Mouse (Mus musculus) kidney, embryonic 15.5 days (tissue): ENCODE measurements at regions not wholly inside any gene's neighbourhood (a gene's known extent, or its start where the extent isn't known, plus 50 kb on each side); places are given as distances from the start of the nearest gene placed in this dataset.

ENCODE experiments used
- ATAC-seq: fragments of 200-750 bp; cut with Nextera tagmentation; replicated peaks from 2 replicates; pipeline ENCODE4 v1.8.0; 2017; ENCODE audit warnings: moderate TSS enrichment; ENCODE audit not compliant: low FRiP score
- H3K27ac ChIP-seq: fragments of 300-500 bp; sonication (generic); 2 replicates; pipeline ENCODE4 v1.5.1; 2015; ENCODE audit warnings: mild to moderate bottlenecking, inconsistent platforms
- H3K27me3 ChIP-seq: fragments of 300-500 bp; sonication (generic); 2 replicates; pipeline ENCODE4 v1.6.1; 2015; ENCODE audit warnings: inconsistent platforms
- H3K36me3 ChIP-seq: fragments of 300-500 bp; sonication (generic); 2 replicates; pipeline ENCODE4 v1.6.1; 2015; ENCODE audit warnings: inconsistent platforms
- H3K4me1 ChIP-seq: fragments of 300-500 bp; sonication (generic); 2 replicates; pipeline ENCODE4 v1.6.1; 2015; ENCODE audit warnings: inconsistent platforms
- H3K4me2 ChIP-seq: fragments of 300-500 bp; sonication (generic); 2 replicates; pipeline ENCODE4 v1.6.1; 2015; ENCODE audit warnings: moderate library complexity, mild to moderate bottlenecking, inconsistent platforms
- H3K4me3 ChIP-seq: fragments of 300-500 bp; sonication (generic); replicated peaks from 2 replicates; pipeline ENCODE4 v1.5.1; 2015; ENCODE audit warnings: mild to moderate bottlenecking, inconsistent platforms
- H3K9ac ChIP-seq: fragments of 300-500 bp; sonication (generic); 2 replicates; pipeline ENCODE4 v1.6.1; 2015; ENCODE audit warnings: mild to moderate bottlenecking, inconsistent platforms
- H3K9me3 ChIP-seq: fragments of 300-500 bp; sonication (generic); replicated peaks from 2 replicates; pipeline ENCODE4 v1.6.1; 2016; ENCODE audit warnings: inconsistent platforms
- WGBS: fragments of 180-500 bp; shearing (Covaris S2); methylation state at CpG from one replicate; pipeline ENCODE4 v1.1.7; 2015; ENCODE audit warnings: mixed read lengths; 5-methylcytosine and 5-hydroxymethylcytosine counted together

DNA sequence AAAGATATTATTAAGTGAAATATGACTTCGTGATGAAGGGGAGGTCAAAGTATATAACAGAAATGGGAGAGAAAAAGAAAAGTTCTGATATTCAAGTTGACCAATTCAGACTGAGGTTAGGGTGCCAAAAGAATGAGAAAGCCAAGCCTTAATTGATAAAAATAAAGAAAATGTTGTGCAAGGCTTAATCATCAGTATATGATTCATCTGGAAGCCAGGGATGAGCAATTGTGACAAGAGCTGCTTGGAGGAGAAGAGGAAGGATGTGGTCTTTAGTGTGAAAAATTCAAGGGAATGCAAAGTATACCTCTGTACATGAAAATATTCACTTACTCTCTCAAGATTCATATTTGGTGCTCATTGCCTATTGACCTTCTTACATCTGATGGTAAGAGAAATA lies 129.7 kb upstream of the Rasa1 start:
- H3K4me2 ChIP-seq = no peak overlapping the region
- ATAC-seq = no peak
- H3K27me3 ChIP-seq = no peaks in the 10 kb centered on the region
- H3K27ac ChIP-seq = no peak overlapping the region
- H3K9ac ChIP-seq = no peak overlapping the region
- H3K36me3 ChIP-seq = no peaks in the 10 kb centered on the region
- H3K4me1 ChIP-seq = no peaks in the 10 kb centered on the region
- H3K4me3 ChIP-seq = no peak overlapping the region
- no peaks in the 10 kb centered on the region for H3K9me3 ChIP-seq
- WGBS = 82% methylated on average over 1 of the region's 1 CpGs

DNA sequence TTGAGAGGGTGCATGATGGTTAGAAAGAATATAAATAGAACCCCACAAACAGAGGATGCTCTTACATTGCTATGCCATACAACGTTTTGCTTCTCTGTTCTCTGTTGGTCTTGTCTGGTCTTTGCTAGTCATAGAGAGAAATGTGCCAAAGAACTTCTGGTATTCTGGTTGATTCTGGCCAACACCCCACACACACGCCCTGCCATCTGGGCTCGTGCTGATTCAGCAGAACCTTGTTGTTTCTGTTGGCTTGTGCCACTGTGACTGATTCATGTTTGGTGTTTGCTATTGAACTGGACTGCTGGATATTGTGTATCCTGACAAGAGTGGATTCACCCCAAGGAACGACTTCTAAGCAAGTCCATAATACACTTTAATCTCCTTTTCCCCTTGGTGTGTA lies 126.0 kb upstream of the Rasa1 start:
- WGBS = 87% methylated on average over 4 of the region's 4 CpGs
- Histone ChIP-seq H3K4me1 (no peaks in the 10 kb centered on the region), H3K4me2 (no peak overlapping the region), H3K36me3 (no peaks in the 10 kb centered on the region), H3K9me3 (no peaks in the 10 kb centered on the region), H3K27me3 (no peaks in the 10 kb centered on the region), H3K4me3 (no peak overlapping the region), H3K27ac (no peak overlapping the region), H3K9ac (no peak overlapping the region)
- ATAC-seq = no peak

DNA sequence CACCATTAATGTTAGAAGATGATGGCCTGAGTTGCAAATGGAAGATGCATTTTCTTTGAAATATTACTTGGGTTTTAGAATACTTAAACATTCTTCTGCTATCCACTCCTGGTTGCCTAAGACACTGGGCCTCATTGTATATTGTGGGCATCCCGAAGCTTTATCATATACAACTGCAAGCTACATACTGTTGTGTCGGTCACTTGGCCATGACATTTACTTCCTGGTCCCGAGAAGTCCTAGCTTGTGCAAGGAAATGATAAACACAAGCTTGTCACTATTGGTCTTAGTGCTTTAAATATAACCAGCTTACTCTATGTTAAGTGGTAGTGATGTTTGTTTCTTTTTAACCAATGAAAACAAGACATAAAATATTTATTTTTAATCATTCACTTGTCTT lies 122.4 kb upstream of the Rasa1 start:
- no peak overlapping the region for H3K27ac ChIP-seq
- H3K9me3 ChIP-seq = no peaks in the 10 kb centered on the region
- H3K4me1 ChIP-seq = no peaks in the 10 kb centered on the region
- no peak overlapping the region for H3K4me3 ChIP-seq
- no peaks in the 10 kb centered on the region for H3K27me3 ChIP-seq
- no peak overlapping the region for H3K9ac ChIP-seq
- H3K4me2 ChIP-seq = no peak overlapping the region
- ATAC-seq = no peak
- WGBS = 76% methylated on average over 3 of the region's 3 CpGs
- no peaks in the 10 kb centered on the region for H3K36me3 ChIP-seq

DNA sequence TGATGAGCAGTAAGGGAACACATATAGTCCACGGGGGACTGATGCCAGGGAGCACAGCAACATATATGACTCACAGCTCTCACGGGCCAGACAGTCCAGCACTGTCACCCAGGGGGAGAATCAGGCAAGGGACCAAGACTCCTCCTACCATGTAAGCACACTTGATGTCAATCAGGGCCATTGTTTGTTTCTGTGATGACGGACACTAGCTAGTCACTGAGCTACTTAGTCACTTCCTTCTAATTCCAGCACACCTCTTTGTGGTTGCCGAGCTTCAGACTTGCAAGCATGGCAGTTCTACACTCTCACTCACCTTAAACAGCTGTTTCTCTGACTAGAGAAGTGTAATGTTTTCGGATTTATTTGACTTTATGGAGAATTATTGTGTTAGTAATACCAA lies 109.9 kb upstream of the Rasa1 start:
- H3K4me2 ChIP-seq = no peak overlapping the region
- 78% methylated on average over 5 of the region's 5 CpGs for WGBS
- H3K4me3 ChIP-seq = no peak overlapping the region
- H3K9ac ChIP-seq = no peak overlapping the region
- no peak for ATAC-seq
- H3K27me3 ChIP-seq = no peaks in the 10 kb centered on the region
- no peak overlapping the region for H3K27ac ChIP-seq
- no peaks in the 10 kb centered on the region for H3K9me3 ChIP-seq
- H3K4me1 ChIP-seq = no peaks in the 10 kb centered on the region
- no peaks in the 10 kb centered on the region for H3K36me3 ChIP-seq

DNA sequence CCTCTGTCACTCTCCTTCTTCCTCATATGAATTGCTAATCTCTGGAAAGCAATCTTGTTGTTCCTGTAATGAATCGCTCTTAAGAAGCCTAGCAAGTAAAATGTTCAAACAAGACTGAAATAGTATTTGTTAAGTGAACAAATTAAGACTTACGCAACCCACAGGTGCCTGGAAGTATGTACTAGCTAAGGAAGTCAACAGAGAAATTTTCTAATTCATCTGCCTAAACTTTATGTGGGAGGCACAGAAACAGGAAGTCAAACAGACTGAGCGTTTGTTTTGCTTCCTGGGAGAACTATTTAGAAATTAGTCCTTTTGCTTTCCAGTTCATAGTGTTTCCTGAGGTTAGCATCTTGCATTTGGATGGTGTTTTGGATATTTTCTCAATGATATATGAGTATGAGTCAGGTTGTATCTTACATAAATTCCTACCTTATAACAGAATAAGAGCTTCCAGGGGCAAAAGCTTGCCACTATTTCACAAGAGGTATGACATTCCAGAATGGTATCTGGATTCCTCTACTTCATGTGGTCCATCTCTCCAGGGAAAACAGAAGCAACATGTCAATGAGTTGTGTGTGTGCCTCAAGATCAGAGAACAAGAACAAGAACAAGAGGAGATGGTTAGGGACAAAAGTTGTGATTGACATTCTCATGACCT lies 87.5 kb upstream of the Rasa1 start:
- Histone ChIP-seq H3K36me3 (no peaks in the 10 kb centered on the region), H3K4me3 (no peak overlapping the region), H3K4me2 (no peak overlapping the region), H3K27me3 (no peaks in the 10 kb centered on the region), H3K4me1 (no peaks in the 10 kb centered on the region), H3K9ac (no peak overlapping the region), H3K27ac (no peak overlapping the region), H3K9me3 (no peaks in the 10 kb centered on the region)
- WGBS = 83% methylated on average over 3 of the region's 3 CpGs
- ATAC-seq = no peak

GRCm38 (mm10) chr13:85359621-85360020 lies 70.7 kb upstream of the Rasa1 start:
- H3K36me3 ChIP-seq = no peaks in the 10 kb centered on the region
- 67% methylated on average over 2 of the region's 2 CpGs for WGBS
- H3K9me3 ChIP-seq = no peaks in the 10 kb centered on the region
- no peak for ATAC-seq
- no peak overlapping the region for H3K4me3 ChIP-seq
- H3K27ac ChIP-seq = no peak overlapping the region
- no peaks in the 10 kb centered on the region for H3K4me1 ChIP-seq
- no peaks in the 10 kb centered on the region for H3K27me3 ChIP-seq
- no peak overlapping the region for H3K9ac ChIP-seq
- no peak overlapping the region for H3K4me2 ChIP-seq

- 80% methylated on average over 6 of the region's 6 CpGs for WGBS
- H3K27ac ChIP-seq = no peak overlapping the region
- H3K4me3 ChIP-seq = no peak overlapping the region
- no peak for ATAC-seq
- no peaks in the 10 kb centered on the region for H3K4me1 ChIP-seq
- H3K27me3 ChIP-seq = no peaks in the 10 kb centered on the region
- H3K4me2 ChIP-seq = no peak overlapping the region
- H3K9me3 ChIP-seq = no peaks in the 10 kb centered on the region
- no peak overlapping the region for H3K9ac ChIP-seq
- H3K36me3 ChIP-seq = no peaks in the 10 kb centered on the region
Measured at GRCm38 (mm10) chr13:85359143-85359542, 70.2 kb upstream of the Rasa1 start.

DNA sequence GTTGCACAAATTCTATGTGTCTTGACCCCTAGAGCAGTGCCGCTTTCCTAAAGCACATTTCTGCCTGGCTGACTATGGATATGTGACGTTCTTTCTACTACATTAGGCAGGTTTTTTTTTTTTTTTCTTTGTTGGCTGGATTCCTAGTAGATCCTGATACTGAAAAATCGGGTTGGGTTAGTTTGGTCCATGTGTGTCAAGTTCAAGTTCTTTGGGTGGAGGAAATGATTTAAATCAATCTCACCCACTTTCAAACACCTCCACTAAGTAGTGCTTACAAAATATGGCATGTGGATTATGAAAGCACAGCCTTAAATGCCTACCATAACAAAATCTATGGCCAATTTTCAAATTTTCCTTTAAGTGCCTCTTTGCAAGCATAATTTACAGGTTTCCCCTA lies 63.1 kb upstream of the Rasa1 start:
- no peak overlapping the region for H3K9ac ChIP-seq

More for the DNA sequence above, 63.1 kb upstream of the Rasa1 start:
- no peak overlapping the region for H3K27ac ChIP-seq
- no peaks in the 10 kb centered on the region for H3K36me3 ChIP-seq
- no peak overlapping the region for H3K4me2 ChIP-seq
- 76% methylated on average over 3 of the region's 3 CpGs for WGBS
- no peak overlapping the region for H3K4me3 ChIP-seq
- H3K9me3 ChIP-seq = no peaks in the 10 kb centered on the region
- no peaks in the 10 kb centered on the region for H3K4me1 ChIP-seq
- ATAC-seq = no peak
- H3K27me3 ChIP-seq = no peaks in the 10 kb centered on the region
